Mouse (Mus musculus) stomach, postnatal 0 days (tissue): ENCODE data around the gene Pakap. TPM values are rescaled to one million over a fixed set of nuclear protein-coding genes. Genes with fewer than 3 reads are reported as not detected.

Source experiments
- ATAC-seq: fragments of 200-750 bp; cut with Nextera tagmentation; 2 replicates; pipeline ENCODE4 v1.8.0; 2017; ENCODE audit not compliant: low FRiP score, low TSS enrichment
- DNase-seq: peaks from one replicate; pipeline ENCODE4 v3.0.0-alpha.2; 2016; ENCODE audit warnings: low spot score
- H3K27ac ChIP-seq: fragments of 300-500 bp; sonication (generic); replicated peaks from 2 replicates; pipeline ENCODE4 v1.5.1; 2014; ENCODE audit warnings: mild to moderate bottlenecking, control low read depth
- H3K27me3 ChIP-seq: fragments of 300-500 bp; sonication (generic); 2 replicates; pipeline ENCODE4 v1.6.1; 2014; ENCODE audit warnings: low read length; ENCODE audit not compliant: control insufficient read depth, insufficient read depth
- H3K36me3 ChIP-seq: fragments of 300-500 bp; sonication (generic); 2 replicates; pipeline ENCODE4 v1.6.1; 2014; ENCODE audit warnings: low read length, mixed read lengths; ENCODE audit not compliant: control insufficient read depth, insufficient read depth
- H3K4me1 ChIP-seq: fragments of 300-500 bp; sonication (generic); replicated peaks from 2 replicates; pipeline ENCODE4 v1.6.1; 2014; ENCODE audit warnings: antibody characterized with exemption; ENCODE audit not compliant: control insufficient read depth, insufficient read depth
- H3K4me2 ChIP-seq: fragments of 300-500 bp; sonication (generic); replicated peaks from 2 replicates; pipeline ENCODE4 v1.6.1; 2014; ENCODE audit warnings: low read depth, mild to moderate bottlenecking, control low read depth, moderate library complexity
- H3K4me3 ChIP-seq: fragments of 300-500 bp; sonication (generic); 2 replicates; pipeline ENCODE4 v1.5.1; 2014; ENCODE audit warnings: low read depth, low read length, control low read depth
- H3K9ac ChIP-seq: fragments of 300-500 bp; sonication (generic); 2 replicates; pipeline ENCODE4 v1.6.1; 2014; ENCODE audit warnings: mild to moderate bottlenecking, low read length, control low read depth, mixed read lengths
- H3K9me3 ChIP-seq: fragments of 300-500 bp; sonication (generic); 2 replicates; pipeline ENCODE4 v1.6.1; 2016; ENCODE audit warnings: low read length; ENCODE audit not compliant: control insufficient read depth
- CTCF ChIP-seq: IDR thresholded peaks from 2 replicates; pipeline ENCODE4 v1.5.1; 2016; ENCODE audit warnings: antibody characterized with exemption, low read depth, mild to moderate bottlenecking, moderate library complexity
- EP300 ChIP-seq: optimal IDR thresholded peaks from 2 replicates; pipeline ENCODE3; 2016; ENCODE audit warnings: antibody characterized with exemption
- WGBS: fragments of 180-500 bp; shearing (Covaris S2); extraction: QIAGEN DNeasy Blood & Tissue Kit; methylation state at CpG from one replicate; pipeline ENCODE4 v1.1.7; 2014; 5-methylcytosine and 5-hydroxymethylcytosine counted together
- polyA plus RNA-seq: library from polyadenylated mRNA; unstranded; fragments of >200 nt; fragmentation: Nextera tagmentation; extraction: Ambion mirVana; gene quantifications from 2 replicates; pipeline ENCODE4 v1.2.1, GENCODE M21; 2015

Pakap gene
- polyA plus RNA-seq, 1 experiment from 2014 or later, result 12.2 TPM

- WGBS, result 63% methylated on average over 7 of the region's 7 CpGs
- Histone ChIP-seq H3K36me3 (no peaks in the 10 kb centered on the region), H3K9ac (no peak overlapping the region), H3K27ac (no peak overlapping the region; the same call in 1 of the 2 replicates), H3K4me2 (no peak overlapping the region), H3K27me3 (no peaks in the 10 kb centered on the region), H3K4me3 (no peak overlapping the region), H3K4me1 (no peaks in the 10 kb centered on the region), H3K9me3 (no peaks in the 10 kb centered on the region)
- TF ChIP-seq CTCF (no peak), EP300 (no peak)
- ATAC-seq (no peak), DNase-seq (no peak)
Observed at GRCm38 (mm10) chr4:57674351-57674750, 106.4 kb downstream of the Pakap start.

GRCm38 (mm10) chr4:57675387-57675786 lies 107.4 kb downstream of the Pakap start:
- Histone ChIP-seq H3K27ac (peak overlapping the region; percentile 73), H3K4me3 (peak overlapping the region; percentile 20; the same call in 1 of the 2 replicates), H3K9me3 (no peaks in the 10 kb centered on the region), H3K4me1 (no peaks in the 10 kb centered on the region), H3K27me3 (no peaks in the 10 kb centered on the region), H3K4me2 (peak overlapping the region; percentile 50), H3K36me3 (no peaks in the 10 kb centered on the region), H3K9ac (peak overlapping the region; percentile 50; the same call in 1 of the 2 replicates)
- 2% methylated on average over 13 of the region's 13 CpGs for WGBS
- TF ChIP-seq EP300 (no peak), CTCF (no peak)
- peak; percentile 63 for DNase-seq
- peak; percentile 78 for ATAC-seq

GRCm38 (mm10) chr4:57677916-57678315 lies 109.9 kb downstream of the Pakap start:
- no peak overlapping the region for H3K4me3 ChIP-seq
- 75% methylated on average over 12 of the region's 12 CpGs for WGBS
- DNase-seq (no peak), ATAC-seq (no peak)
- no peaks in the 10 kb centered on the region for H3K27me3 ChIP-seq
- no peaks in the 10 kb centered on the region for H3K36me3 ChIP-seq
- no peak overlapping the region for H3K4me2 ChIP-seq
- no peaks in the 10 kb centered on the region for H3K9me3 ChIP-seq
- H3K27ac ChIP-seq, result no peak overlapping the region
- TF ChIP-seq EP300, result no peak
- no peak for TF ChIP-seq CTCF
- no peak overlapping the region for H3K9ac ChIP-seq
- no peaks in the 10 kb centered on the region for H3K4me1 ChIP-seq

GRCm38 (mm10) chr4:57678991-57679457 lies 111.0 kb downstream of the Pakap start:
- WGBS, result 82% methylated on average over 9 of the region's 9 CpGs
- TF ChIP-seq EP300, result no peak
- no peak for TF ChIP-seq CTCF

GRCm38 (mm10) chr4:57680186-57680585 lies 112.2 kb downstream of the Pakap start:
- no peak for DNase-seq
- Histone ChIP-seq H3K9ac (no peak overlapping the region), H3K4me2 (no peak overlapping the region), H3K9me3 (no peaks in the 10 kb centered on the region), H3K36me3 (no peaks in the 10 kb centered on the region), H3K4me3 (no peak overlapping the region), H3K4me1 (no peaks in the 10 kb centered on the region), H3K27ac (no peak overlapping the region), H3K27me3 (no peaks in the 10 kb centered on the region)
- TF ChIP-seq EP300 (no peak), CTCF (no peak)
- no peak for ATAC-seq
- WGBS, result 87% methylated on average over 12 of the region's 12 CpGs

More at GRCm38 (mm10) chr4:57678991-57679457, 111.0 kb downstream of the Pakap start:
- ATAC-seq, result no peak
- no peaks in the 10 kb centered on the region for H3K36me3 ChIP-seq
- no peak overlapping the region for H3K27ac ChIP-seq
- no peaks in the 10 kb centered on the region for H3K4me1 ChIP-seq
- H3K9me3 ChIP-seq, result no peaks in the 10 kb centered on the region
- no peak overlapping the region for H3K4me3 ChIP-seq
- no peak for DNase-seq
- no peaks in the 10 kb centered on the region for H3K27me3 ChIP-seq
- H3K9ac ChIP-seq, result no peak overlapping the region
- H3K4me2 ChIP-seq, result no peak overlapping the region

- 77% methylated on average over 12 of the region's 12 CpGs for WGBS
- no peak for DNase-seq
- Histone ChIP-seq H3K4me1 (no peaks in the 10 kb centered on the region), H3K27me3 (no peaks in the 10 kb centered on the region), H3K36me3 (no peaks in the 10 kb centered on the region), H3K4me2 (no peak overlapping the region), H3K9ac (no peak overlapping the region), H3K4me3 (no peak overlapping the region), H3K9me3 (no peaks in the 10 kb centered on the region), H3K27ac (no peak overlapping the region)
- no peak for ATAC-seq
- TF ChIP-seq EP300, result no peak
- no peak for TF ChIP-seq CTCF
Observed at GRCm38 (mm10) chr4:57681511-57681910, 113.5 kb downstream of the Pakap start.
